Mouse (Mus musculus): ENCODE measurements around the gene Usp54. TPM values are rescaled to one million over a fixed set of nuclear protein-coding genes. Genes with fewer than 3 reads are reported as not detected.
"Not testable (repeated sequence)": the region's sequence is repeated elsewhere in the genome, so short reads cannot be mapped to it uniquely, and the experiment has no call there.

Gene Usp54
- polyA plus RNA-seq, 1 experiment from 2014 or later, result 0.58 TPM

DNA sequence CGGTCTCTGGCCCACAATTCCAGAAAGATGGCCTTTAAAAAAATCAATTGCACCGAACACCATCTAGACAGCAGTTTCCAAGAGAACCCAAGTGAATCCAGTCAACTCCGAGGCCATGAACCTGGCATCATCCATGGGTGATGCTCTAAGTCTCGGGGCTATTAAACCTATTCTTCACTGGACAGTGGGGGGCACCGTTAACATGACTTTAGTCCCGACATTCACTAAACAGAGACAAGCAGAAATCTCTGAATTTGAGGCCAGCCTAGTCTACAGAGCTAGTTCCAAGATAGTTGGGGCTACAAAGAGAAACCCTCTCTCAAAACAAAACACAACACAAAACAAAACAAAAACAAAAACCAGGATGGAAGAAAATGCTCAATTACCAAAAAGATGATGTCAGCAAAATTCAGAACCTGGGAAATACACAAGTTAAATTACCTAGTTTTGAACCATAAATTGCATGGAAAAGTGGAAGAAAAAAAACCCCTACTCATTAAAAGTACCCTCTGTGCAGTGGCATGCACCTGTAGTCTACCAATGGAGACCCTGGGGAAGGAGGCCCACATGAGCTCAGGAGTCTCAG, 61.9 kb downstream of the Usp54 start:
- WGBS (ENCODE audit: insufficient replicate concordance), result 71% methylated on average over 6 of the region's 6 CpGs
- Histone ChIP-seq H3K4me3 (ENCODE audit: low read depth, low read length) (no peak overlapping the region), H3K9me3 (ENCODE audit: low read length) (no peaks in the 10 kb centered on the region), H3K4me2 (ENCODE audit: low read depth, low read length) (no peak overlapping the region), H3K27me3 (ENCODE audit: insufficient read depth, low read length) (no peaks in the 10 kb centered on the region), H3K36me3 (replicated peaks; ENCODE audit: insufficient read depth, low read length) (no peaks in the 10 kb centered on the region; the same call in 1 of the 2 replicates), H3K9ac (replicated peaks) (no peak overlapping the region), H3K4me1 (ENCODE audit: insufficient read depth) (no peaks in the 10 kb centered on the region), H3K27ac (ENCODE audit: low read depth) (no peak overlapping the region)
- no peak for DNase-seq
- ATAC-seq, result no peak
- peak; percentile 32; the same call in 1 of the 2 replicates for TF ChIP-seq CTCF (IDR thresholded peaks at IDR 0.05; ENCODE audit: low read depth)
- TF ChIP-seq EP300 (IDR thresholded peaks at IDR 0.05; ENCODE audit: low read depth), result no peak

DNA sequence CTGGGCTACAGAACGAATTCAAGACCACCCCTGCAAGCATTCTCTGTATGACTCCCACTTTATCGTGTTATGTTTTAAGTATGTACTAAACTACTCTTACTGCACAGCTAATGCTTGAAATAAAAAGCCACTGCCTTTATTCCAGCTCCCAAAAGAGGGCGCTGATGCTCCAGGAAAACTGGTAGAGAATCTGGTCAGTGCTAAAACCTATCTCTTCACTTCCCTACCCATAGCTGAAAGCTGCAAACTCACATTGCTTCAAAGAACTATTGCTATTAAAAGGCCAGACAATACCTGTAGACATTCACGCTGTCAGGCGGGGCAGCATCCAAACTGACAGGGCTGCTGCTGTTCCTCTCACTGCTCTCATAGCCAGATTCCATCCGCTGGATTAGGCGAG, 64.7 kb downstream of the Usp54 start:
- Histone ChIP-seq H3K4me2 (ENCODE audit: low read depth, low read length) (no peak overlapping the region), H3K27ac (ENCODE audit: low read depth) (no peak overlapping the region), H3K27me3 (ENCODE audit: insufficient read depth, low read length) (no peaks in the 10 kb centered on the region), H3K36me3 (replicated peaks; ENCODE audit: insufficient read depth, low read length) (no peaks in the 10 kb centered on the region; the same call in 1 of the 2 replicates), H3K4me1 (ENCODE audit: insufficient read depth) (no peaks in the 10 kb centered on the region), H3K9me3 (ENCODE audit: low read length) (no peaks in the 10 kb centered on the region), H3K9ac (replicated peaks) (no peak overlapping the region), H3K4me3 (ENCODE audit: low read depth, low read length) (no peak overlapping the region)
- TF ChIP-seq CTCF (IDR thresholded peaks at IDR 0.05; ENCODE audit: low read depth) (peak; percentile 91), EP300 (IDR thresholded peaks at IDR 0.05; ENCODE audit: low read depth) (no peak)
- DNase-seq (peak; percentile 74), ATAC-seq (0 out of 2 replicates have a peak, but pooled peaks have one; percentile 25)
- 51% methylated on average over 7 of the region's 7 CpGs for WGBS (ENCODE audit: insufficient replicate concordance)

GRCm38 (mm10) chr14:20573196-20573595, 67.7 kb downstream of the Usp54 start:
- not testable (repeated sequence) for ATAC-seq; H3K9me3 ChIP-seq (ENCODE audit: low read length); H3K27me3 ChIP-seq (ENCODE audit: insufficient read depth, low read length); H3K27ac ChIP-seq (ENCODE audit: low read depth); H3K4me3 ChIP-seq (ENCODE audit: low read depth, low read length); H3K9ac ChIP-seq (replicated peaks); H3K36me3 ChIP-seq (replicated peaks; ENCODE audit: insufficient read depth, low read length); H3K4me2 ChIP-seq (ENCODE audit: low read depth, low read length); DNase-seq; H3K4me1 ChIP-seq (ENCODE audit: insufficient read depth)
- 85% methylated on average over 3 of the region's 3 CpGs for WGBS (ENCODE audit: insufficient replicate concordance)

DNA sequence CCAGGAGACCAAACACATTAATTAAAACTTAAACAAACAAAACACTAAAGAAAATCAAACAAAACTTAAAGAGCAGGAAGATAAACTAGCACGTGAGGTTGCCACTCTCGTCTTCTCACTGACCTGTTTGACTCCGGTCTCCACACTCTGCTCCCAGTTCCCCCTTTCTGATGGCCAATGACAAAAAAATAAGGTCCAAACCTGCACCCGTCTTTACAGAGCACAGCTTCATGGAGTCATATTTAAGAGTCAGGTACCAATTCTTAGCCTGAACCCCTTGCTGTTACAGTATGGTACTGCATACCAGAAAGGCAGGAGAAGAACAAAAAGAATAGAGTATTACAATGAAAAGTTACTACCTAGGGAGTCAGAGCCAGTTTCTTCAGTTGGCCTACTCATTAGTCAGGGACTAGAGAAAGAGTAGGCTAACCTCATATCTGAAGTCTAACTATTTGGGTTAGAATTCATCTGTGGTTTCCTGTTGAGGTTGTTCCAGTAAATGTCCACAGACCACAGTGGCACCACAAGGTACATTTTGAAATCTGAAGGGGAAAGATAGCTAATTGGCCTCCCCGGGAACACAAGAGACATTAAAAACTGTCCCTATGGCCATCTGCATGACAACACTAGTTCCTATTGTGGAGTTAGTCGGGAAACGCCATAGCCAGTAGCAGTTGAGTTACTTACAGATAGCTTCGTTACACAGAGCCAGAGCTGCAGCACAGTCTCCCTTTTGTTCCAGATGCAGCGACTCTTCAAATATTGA, 75.4 kb downstream of the Usp54 start:
- 31% methylated on average over 9 of the region's 9 CpGs for WGBS (ENCODE audit: insufficient replicate concordance)
- DNase-seq, result no peak
- Histone ChIP-seq H3K4me3 (ENCODE audit: low read depth, low read length) (no peak overlapping the region), H3K9ac (replicated peaks) (no peak overlapping the region), H3K9me3 (ENCODE audit: low read length) (no peaks in the 10 kb centered on the region), H3K4me2 (ENCODE audit: low read depth, low read length) (no peak overlapping the region; the same call in 1 of the 2 replicates), H3K27ac (ENCODE audit: low read depth) (no peak overlapping the region), H3K36me3 (replicated peaks; ENCODE audit: insufficient read depth, low read length) (no peaks in the 10 kb centered on the region; the same call in 1 of the 2 replicates), H3K4me1 (ENCODE audit: insufficient read depth) (peaks cover 5% of the 10 kb centered on the region; the same call in 1 of the 2 replicates), H3K27me3 (ENCODE audit: insufficient read depth, low read length) (no peaks in the 10 kb centered on the region)
- 0 out of 2 replicates have a peak, but pooled peaks have one; percentile 13 for ATAC-seq
- TF ChIP-seq CTCF (IDR thresholded peaks at IDR 0.05; ENCODE audit: low read depth) (no peak), EP300 (IDR thresholded peaks at IDR 0.05; ENCODE audit: low read depth) (0 out of 2 replicates have a peak, but pooled peaks have one; percentile 35)

DNA sequence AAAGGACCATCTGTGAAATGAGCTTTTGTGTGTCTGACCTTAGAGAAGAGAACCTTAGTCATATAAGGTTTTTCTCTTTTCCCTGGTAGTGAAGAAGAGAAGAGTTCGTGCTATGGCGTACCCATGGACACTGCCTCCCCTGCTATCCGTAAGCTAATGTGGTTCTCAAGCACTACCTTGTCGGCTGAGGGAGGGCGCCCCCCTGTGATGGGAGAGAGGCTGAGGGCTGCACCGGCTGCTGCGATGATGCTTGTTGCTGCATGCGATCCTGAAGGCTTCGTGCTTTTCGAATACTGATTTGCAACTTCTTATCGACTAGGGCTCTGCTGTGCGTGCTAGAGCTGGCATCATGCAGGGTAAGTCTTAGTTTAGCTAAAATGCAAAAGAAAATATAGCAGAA, 76.2 kb downstream of the Usp54 start:
- DNase-seq, result peak; percentile 33
- Histone ChIP-seq H3K36me3 (replicated peaks; ENCODE audit: insufficient read depth, low read length) (no peaks in the 10 kb centered on the region; the same call in 1 of the 2 replicates), H3K4me2 (ENCODE audit: low read depth, low read length) (no peak overlapping the region), H3K4me1 (ENCODE audit: insufficient read depth) (peaks cover 5% of the 10 kb centered on the region; the same call in 1 of the 2 replicates), H3K4me3 (ENCODE audit: low read depth, low read length) (no peak overlapping the region), H3K9me3 (ENCODE audit: low read length) (no peaks in the 10 kb centered on the region), H3K27me3 (ENCODE audit: insufficient read depth, low read length) (no peaks in the 10 kb centered on the region), H3K9ac (replicated peaks) (no peak overlapping the region), H3K27ac (ENCODE audit: low read depth) (no peak overlapping the region)
- WGBS (ENCODE audit: insufficient replicate concordance), result 66% methylated on average over 12 of the region's 12 CpGs
- TF ChIP-seq EP300 (IDR thresholded peaks at IDR 0.05; ENCODE audit: low read depth) (no peak), CTCF (IDR thresholded peaks at IDR 0.05; ENCODE audit: low read depth) (peak; percentile 57)
- no peak for ATAC-seq

- DNase-seq (no peak), ATAC-seq (no peak)
- Histone ChIP-seq H3K27ac (ENCODE audit: low read depth) (no peak overlapping the region), H3K4me3 (ENCODE audit: low read depth, low read length) (no peak overlapping the region), H3K9ac (replicated peaks) (no peak overlapping the region), H3K4me2 (ENCODE audit: low read depth, low read length) (no peak overlapping the region), H3K36me3 (replicated peaks; ENCODE audit: insufficient read depth, low read length) (no peaks in the 10 kb centered on the region; the same call in 1 of the 2 replicates), H3K27me3 (ENCODE audit: insufficient read depth, low read length) (no peaks in the 10 kb centered on the region), H3K4me1 (ENCODE audit: insufficient read depth) (peaks cover 5% of the 10 kb centered on the region; the same call in 1 of the 2 replicates), H3K9me3 (ENCODE audit: low read length) (no peaks in the 10 kb centered on the region)
- TF ChIP-seq CTCF (IDR thresholded peaks at IDR 0.05; ENCODE audit: low read depth) (no peak), EP300 (IDR thresholded peaks at IDR 0.05; ENCODE audit: low read depth) (no peak)
- WGBS (ENCODE audit: insufficient replicate concordance), result 80% methylated on average over 5 of the region's 5 CpGs
These were observed 79.0 kb downstream of the Usp54 start for GRCm38 (mm10) chr14:20561897-20562296.
